Mouse (Mus musculus) heart, embryonic 15.5 days (tissue): ENCODE measurements around the gene Pln. TPM values are rescaled to one million over a fixed set of nuclear protein-coding genes. Genes with fewer than 3 reads are reported as not detected.
A peak's percentile ranks its signal among the peaks of the same experiment; 100 is the strongest.

ENCODE experiments used
- ATAC-seq: fragments of 200-750 bp; cut with Nextera tagmentation; replicated peaks from 2 replicates; pipeline ENCODE4 v1.8.0; 2017; ENCODE audit warnings: low read depth, moderate TSS enrichment; ENCODE audit not compliant: insufficient number of reproducible peaks, insufficient read depth, low FRiP score
- H3K27ac ChIP-seq: fragments of 300-500 bp; sonication (generic); 2 replicates; pipeline ENCODE4 v1.5.1; 2015; ENCODE audit warnings: mild to moderate bottlenecking, inconsistent platforms
- H3K27me3 ChIP-seq: fragments of 300-500 bp; sonication (generic); 2 replicates; pipeline ENCODE4 v1.6.1; 2015; ENCODE audit warnings: inconsistent platforms
- H3K36me3 ChIP-seq: fragments of 300-500 bp; sonication (generic); 2 replicates; pipeline ENCODE4 v1.6.1; 2015; ENCODE audit warnings: mild to moderate bottlenecking, inconsistent platforms
- H3K4me1 ChIP-seq: fragments of 300-500 bp; sonication (generic); replicated peaks from 2 replicates; pipeline ENCODE4 v1.6.1; 2015; ENCODE audit warnings: inconsistent platforms
- H3K4me2 ChIP-seq: fragments of 300-500 bp; sonication (generic); 2 replicates; pipeline ENCODE4 v1.6.1; 2015; ENCODE audit warnings: inconsistent platforms, mild to moderate bottlenecking, moderate library complexity
- H3K4me3 ChIP-seq: fragments of 300-500 bp; sonication (generic); 2 replicates; pipeline ENCODE4 v1.5.1; 2015; ENCODE audit warnings: mild to moderate bottlenecking, inconsistent platforms
- H3K9ac ChIP-seq: fragments of 300-500 bp; sonication (generic); 2 replicates; pipeline ENCODE4 v1.6.1; 2015; ENCODE audit warnings: mild to moderate bottlenecking, inconsistent platforms
- H3K9me3 ChIP-seq: fragments of 300-500 bp; sonication (generic); replicated peaks from 2 replicates; pipeline ENCODE4 v1.6.1; 2016; ENCODE audit warnings: inconsistent platforms
- WGBS: fragments of 180-500 bp; shearing (Covaris S2); methylation state at CpG from one replicate; pipeline ENCODE4 v1.1.7; 2015; ENCODE audit warnings: mixed read lengths; 5-methylcytosine and 5-hydroxymethylcytosine counted together
- polyA plus RNA-seq: library from polyadenylated mRNA; unstranded; fragments of >200 nt; fragmentation: Nextera tagmentation; extraction: Ambion mirVana; gene quantifications from 2 replicates; pipeline ENCODE4 v1.2.1, GENCODE M21; 2015

The Pln gene
- polyA plus RNA-seq, 1 experiment from 2014 or later = 1,187 TPM

DNA sequence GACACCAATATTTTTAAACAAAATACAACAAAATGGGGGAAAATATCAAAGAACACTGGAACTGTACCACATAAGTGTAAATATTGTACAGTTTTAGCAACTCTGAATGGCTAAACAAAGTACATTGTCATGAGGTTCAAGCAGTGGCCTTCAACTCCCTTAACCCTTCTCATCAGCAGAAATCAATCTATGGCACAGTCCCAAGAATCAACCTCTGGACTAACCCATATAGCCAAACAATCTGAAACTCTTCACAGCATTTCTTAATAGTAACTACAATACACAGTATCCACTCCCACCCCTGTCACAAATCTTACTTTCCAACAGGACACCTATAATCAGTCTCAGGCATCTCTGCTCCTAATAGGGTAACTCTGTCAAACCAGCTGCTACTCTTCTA, 26.8 kb downstream of the Pln start:
- H3K9ac ChIP-seq = no peak overlapping the region
- no peak overlapping the region for H3K4me3 ChIP-seq
- H3K9me3 ChIP-seq = no peaks in the 10 kb centered on the region
- H3K27me3 ChIP-seq = no peaks in the 10 kb centered on the region
- peaks cover 12% of the 10 kb centered on the region; the same call in 1 of the 2 replicates for H3K36me3 ChIP-seq
- no peak overlapping the region for H3K27ac ChIP-seq
- H3K4me1 ChIP-seq = 0 out of 2 replicates have a peak, but pooled peaks cover 3% of the 10 kb centered on the region
- H3K4me2 ChIP-seq = no peak overlapping the region
- ATAC-seq = no peak

GRCm38 (mm10) chr10:53367265-53367664, 29.8 kb downstream of the Pln start:
- 91% methylated on average over 2 of the region's 2 CpGs for WGBS
- no peak for ATAC-seq
- no peak overlapping the region for H3K4me3 ChIP-seq
- peaks cover 20% of the 10 kb centered on the region; the same call in 1 of the 2 replicates for H3K36me3 ChIP-seq
- H3K9ac ChIP-seq = no peak overlapping the region
- H3K27me3 ChIP-seq = no peaks in the 10 kb centered on the region
- H3K9me3 ChIP-seq = no peaks in the 10 kb centered on the region
- H3K27ac ChIP-seq = no peak overlapping the region
- H3K4me1 ChIP-seq = 0 out of 2 replicates have a peak, but pooled peaks cover 3% of the 10 kb centered on the region
- H3K4me2 ChIP-seq = no peak overlapping the region

DNA sequence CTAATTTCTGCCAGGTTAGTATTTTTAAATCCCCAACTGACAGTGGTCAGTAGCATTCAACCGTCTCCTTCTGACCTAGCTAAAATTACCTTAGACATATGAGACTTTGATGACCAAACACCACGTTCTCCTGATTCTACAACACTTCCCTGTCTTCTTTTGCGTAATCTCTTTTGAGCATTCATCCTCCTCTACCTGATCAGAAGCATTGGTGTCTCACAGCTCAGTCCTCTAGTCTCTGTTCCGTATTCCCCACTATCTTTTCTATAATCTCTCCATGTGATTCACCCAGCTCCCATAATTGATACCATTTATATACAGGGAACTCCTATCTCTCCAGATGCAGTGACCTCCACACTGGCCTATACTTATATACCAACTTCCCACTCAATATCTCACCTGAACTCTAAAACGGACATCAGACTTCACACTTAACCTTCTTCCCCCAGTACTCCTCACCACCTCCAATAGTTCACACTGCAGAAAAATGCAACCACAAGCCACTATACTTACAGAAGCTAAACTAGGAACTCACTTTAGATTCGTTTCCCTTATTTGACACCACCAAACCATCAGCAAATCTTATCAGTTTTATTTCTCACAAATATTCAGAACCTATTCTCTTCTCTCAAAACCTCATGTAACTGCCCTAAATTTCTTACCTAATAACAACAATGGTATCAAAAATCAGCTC, 36.6 kb downstream of the Pln start:
- no peak overlapping the region for H3K4me3 ChIP-seq
- H3K9me3 ChIP-seq = no peaks in the 10 kb centered on the region
- WGBS = 87% methylated on average over 6 of the region's 6 CpGs
- H3K27me3 ChIP-seq = no peaks in the 10 kb centered on the region
- H3K4me1 ChIP-seq = peaks cover 21% of the 10 kb centered on the region
- H3K9ac ChIP-seq = no peak overlapping the region
- H3K36me3 ChIP-seq = peaks cover 14% of the 10 kb centered on the region; the same call in 1 of the 2 replicates
- H3K27ac ChIP-seq = no peak overlapping the region
- no peak for ATAC-seq
- H3K4me2 ChIP-seq = no peak overlapping the region

GRCm38 (mm10) chr10:53377096-53377495, 39.6 kb downstream of the Pln start:
- Histone ChIP-seq H3K4me1 (peaks cover 25% of the 10 kb centered on the region), H3K9me3 (no peaks in the 10 kb centered on the region), H3K36me3 (peaks cover 3% of the 10 kb centered on the region; the same call in 1 of the 2 replicates), H3K4me3 (no peak overlapping the region), H3K4me2 (peak overlapping the region; percentile 33), H3K27ac (no peak overlapping the region), H3K9ac (no peak overlapping the region), H3K27me3 (no peaks in the 10 kb centered on the region)
- ATAC-seq = no peak

DNA sequence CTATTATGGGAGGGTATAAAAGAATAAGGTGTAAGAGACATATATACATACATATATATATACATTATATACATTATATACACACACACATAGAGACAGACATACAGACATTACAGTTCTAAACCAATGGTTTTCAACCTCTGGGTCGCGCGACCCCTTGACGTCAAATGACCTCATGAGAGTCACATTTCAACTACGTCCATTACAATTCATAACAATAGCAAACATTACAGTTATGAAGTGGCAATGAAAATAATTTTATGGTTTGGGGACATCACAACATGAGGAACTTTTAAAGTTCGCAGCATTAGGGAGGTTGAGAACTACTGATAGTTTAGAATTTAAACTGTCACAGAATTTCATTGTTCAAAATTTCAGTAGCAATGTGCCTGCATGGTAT, 40.8 kb downstream of the Pln start:
- no peak for ATAC-seq
- peak overlapping the region; percentile 98 for H3K9ac ChIP-seq

GRCm38 (mm10) chr10:53378981-53379708, 41.7 kb downstream of the Pln start:
- no peaks in the 10 kb centered on the region for H3K36me3 ChIP-seq
- no peaks in the 10 kb centered on the region for H3K27me3 ChIP-seq
- H3K27ac ChIP-seq = peak overlapping the region; percentile 98
- peak overlapping the region; percentile 72 for H3K4me2 ChIP-seq
- peaks cover 25% of the 10 kb centered on the region for H3K4me1 ChIP-seq
- H3K9ac ChIP-seq = peak overlapping the region; percentile 98
- WGBS = under 1% methylated on average over 57 of the region's 59 CpGs
- H3K4me3 ChIP-seq = peak overlapping the region; percentile 79
- H3K9me3 ChIP-seq = no peaks in the 10 kb centered on the region
- ATAC-seq = peak; percentile 85

More for the DNA sequence above, 40.8 kb downstream of the Pln start:
- peak overlapping the region; percentile 72 for H3K4me2 ChIP-seq
- no peak overlapping the region for H3K27ac ChIP-seq
- 69% methylated on average over 6 of the region's 6 CpGs for WGBS
- H3K36me3 ChIP-seq = no peaks in the 10 kb centered on the region
- H3K4me3 ChIP-seq = peak overlapping the region; percentile 79
- no peaks in the 10 kb centered on the region for H3K9me3 ChIP-seq
- peaks cover 25% of the 10 kb centered on the region for H3K4me1 ChIP-seq
- H3K27me3 ChIP-seq = no peaks in the 10 kb centered on the region

- H3K9ac ChIP-seq = peak within 1 kb of the TSS; percentile 98
- no peaks in the 10 kb centered on the region for H3K27me3 ChIP-seq
- peak within 1 kb of the TSS; percentile 98 for H3K27ac ChIP-seq
- peak; percentile 98 for ATAC-seq
- H3K4me1 ChIP-seq = peaks cover 22% of the 10 kb centered on the region
- no peaks in the 10 kb centered on the region for H3K9me3 ChIP-seq
- peak within 1 kb of the TSS; percentile 72 for H3K4me2 ChIP-seq
- WGBS = under 1% methylated on average over 23 of the region's 31 CpGs
- peak within 1 kb of the TSS; percentile 79 for H3K4me3 ChIP-seq
- H3K36me3 ChIP-seq = no peaks in the 10 kb centered on the region
Measured at GRCm38 (mm10) chr10:53379709-53380106, 42.2 kb downstream of the Pln start, which contains the start of gene Cep85l. Gene Cep85l (minus strand): TSS chr10:53379947.

DNA sequence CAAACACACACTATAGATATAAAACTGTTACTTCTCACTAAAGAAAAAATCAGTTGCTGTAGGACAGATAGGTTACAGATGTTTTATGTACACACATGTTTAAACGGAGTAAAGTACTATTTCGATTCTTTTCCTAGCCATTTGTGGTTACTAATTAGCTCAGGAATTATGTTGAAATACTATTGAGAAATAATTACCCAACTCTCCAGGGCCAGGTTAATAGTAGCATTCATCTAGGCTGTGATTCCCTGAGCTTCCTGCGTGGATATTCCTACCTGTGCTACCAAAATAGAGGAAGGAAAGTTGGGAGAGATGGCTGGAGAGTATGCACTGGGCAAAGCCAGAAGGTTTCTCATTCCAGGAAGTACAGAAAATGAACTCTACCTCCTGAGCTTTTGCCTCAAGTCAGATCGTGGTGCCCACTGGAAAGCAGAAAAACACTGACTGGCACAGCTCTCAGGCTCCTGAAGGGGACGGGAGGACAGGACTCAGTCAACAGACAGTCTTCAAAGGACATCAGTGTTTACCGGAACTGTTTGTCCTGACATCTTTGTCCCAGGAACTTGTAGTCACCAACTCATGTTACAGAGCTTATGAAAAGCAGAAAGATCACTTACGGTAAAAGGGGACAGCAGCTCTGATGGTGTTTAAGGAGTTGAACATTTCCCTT, 45.4 kb downstream of the Pln start:
- H3K4me3 ChIP-seq = no peak overlapping the region
- no peak for ATAC-seq
- peaks cover 10% of the 10 kb centered on the region for H3K4me1 ChIP-seq
- 76% methylated on average over 7 of the region's 7 CpGs for WGBS
- H3K36me3 ChIP-seq = no peaks in the 10 kb centered on the region
- H3K27me3 ChIP-seq = no peaks in the 10 kb centered on the region
- no peaks in the 10 kb centered on the region for H3K9me3 ChIP-seq
- H3K27ac ChIP-seq = no peak overlapping the region
- H3K4me2 ChIP-seq = no peak overlapping the region
- H3K9ac ChIP-seq = no peak overlapping the region

GRCm38 (mm10) chr10:53384896-53385295, 47.4 kb downstream of the Pln start:
- Histone ChIP-seq H3K4me3 (no peak overlapping the region), H3K4me1 (peaks cover 8% of the 10 kb centered on the region; the same call in 1 of the 2 replicates), H3K9ac (no peak overlapping the region), H3K27me3 (no peaks in the 10 kb centered on the region), H3K4me2 (no peak overlapping the region), H3K36me3 (no peaks in the 10 kb centered on the region), H3K9me3 (no peaks in the 10 kb centered on the region), H3K27ac (no peak overlapping the region)
- WGBS = 85% methylated on average over 1 of the region's 1 CpGs
- ATAC-seq = no peak

- 73% methylated on average over 5 of the region's 5 CpGs for WGBS
Measured at GRCm38 (mm10) chr10:53385438-53385837, 48.0 kb downstream of the Pln start.

GRCm38 (mm10) chr10:53388227-53388920, 50.9 kb downstream of the Pln start:
- H3K9ac ChIP-seq = no peak overlapping the region
- no peak overlapping the region for H3K27ac ChIP-seq
- ATAC-seq = no peak
- no peak overlapping the region for H3K4me3 ChIP-seq
- no peaks in the 10 kb centered on the region for H3K36me3 ChIP-seq
- no peaks in the 10 kb centered on the region for H3K9me3 ChIP-seq
- 62% methylated on average over 6 of the region's 6 CpGs for WGBS
- no peak overlapping the region for H3K4me2 ChIP-seq
- no peaks in the 10 kb centered on the region for H3K27me3 ChIP-seq
- peaks cover 5% of the 10 kb centered on the region; the same call in 1 of the 2 replicates for H3K4me1 ChIP-seq

More at GRCm38 (mm10) chr10:53385438-53385837, 48.0 kb downstream of the Pln start:
- ATAC-seq = no peak
- Histone ChIP-seq H3K27me3 (no peaks in the 10 kb centered on the region), H3K9me3 (no peaks in the 10 kb centered on the region), H3K4me2 (no peak overlapping the region), H3K4me3 (no peak overlapping the region), H3K4me1 (peaks cover 5% of the 10 kb centered on the region; the same call in 1 of the 2 replicates), H3K9ac (no peak overlapping the region), H3K27ac (no peak overlapping the region), H3K36me3 (no peaks in the 10 kb centered on the region)
